Mouse (Mus musculus) adipose tissue, adult 10 weeks (tissue): Measurements from ENCODE around the gene Smc3. TPM values are rescaled to one million over a fixed set of nuclear protein-coding genes. Genes with fewer than 3 reads are reported as not detected.

Experiments used
- polyA plus RNA-seq: library from polyadenylated mRNA; stranded (reverse); fragments of 350-450 nt; fragmentation: Illumina TruSeq; extraction: RNeasy Lipid Tissue Mini Kit (QIAGEN cat#74804); gene quantifications from one replicate; pipeline ENCODE4 v1.2.3, GENCODE M21; 2014; ENCODE audit warnings: low read depth, low replicate concordance

The Smc3 gene
- 24.8 TPM for polyA plus RNA-seq

DNA sequence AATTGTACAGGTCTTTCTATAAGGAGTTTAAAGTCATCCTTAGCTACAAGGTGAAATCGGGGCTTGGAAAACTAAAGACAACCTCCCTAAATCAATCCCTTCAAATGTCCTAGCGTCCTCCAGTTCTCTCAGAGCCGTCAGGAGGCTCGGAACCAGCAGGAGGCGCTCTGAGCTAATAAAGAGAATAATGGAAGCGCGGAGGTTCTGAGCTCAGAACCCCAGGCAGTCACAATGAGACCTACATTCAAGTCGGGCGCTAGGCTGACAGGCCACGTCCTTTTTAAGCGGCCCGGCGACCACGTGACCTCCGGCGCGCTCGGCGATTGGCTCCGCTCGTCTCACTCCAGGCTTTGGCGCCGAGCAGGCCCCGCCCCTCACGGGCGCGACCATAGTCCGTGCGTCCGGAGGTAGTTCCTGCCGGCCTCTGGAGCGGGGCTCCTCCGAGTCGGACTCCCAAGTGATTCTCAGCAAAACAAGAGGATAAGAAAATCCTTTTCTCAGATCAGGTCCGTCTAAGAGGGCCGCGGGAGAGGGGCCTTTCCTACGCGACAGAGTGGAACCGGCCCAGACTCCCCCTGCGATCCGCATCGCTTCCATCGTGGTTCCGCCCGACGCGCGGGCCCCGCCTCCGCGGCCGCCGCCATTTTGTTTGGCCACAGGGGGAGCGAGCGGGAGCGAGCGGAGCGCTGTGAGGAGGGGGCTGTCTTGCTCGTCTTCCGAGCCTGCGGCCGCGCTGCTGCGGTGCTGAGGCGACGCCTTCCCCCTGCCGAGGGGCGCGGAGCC lies at the start of gene Smc3:
TSS of gene Smc3 (plus strand) at position 642 of the 783 bp plus-strand sequence.

DNA sequence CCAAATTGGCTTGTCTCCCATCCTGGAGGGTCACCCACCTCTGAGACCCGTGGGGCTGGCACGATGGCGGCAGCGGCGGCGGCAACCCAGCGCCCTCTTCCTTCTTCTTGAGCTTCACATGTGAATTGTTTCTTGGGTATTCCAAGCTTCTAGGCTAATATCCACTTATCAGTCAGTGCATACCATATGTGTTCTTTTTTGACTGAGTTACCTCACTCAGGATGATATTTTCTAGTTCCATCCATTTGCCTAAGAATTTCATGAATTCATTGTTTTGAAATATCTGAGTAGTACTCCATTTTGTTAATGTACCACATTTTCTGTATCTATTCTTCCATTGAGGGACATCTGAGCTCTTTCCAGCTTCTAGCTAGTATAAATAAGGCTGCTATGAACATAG lies 11.2 kb upstream of the Smc3 start, which contains the start of gene Nutf2-ps1:
TSS of gene Nutf2-ps1 (minus strand) at position 101 of the 400 bp plus-strand sequence.

DNA sequence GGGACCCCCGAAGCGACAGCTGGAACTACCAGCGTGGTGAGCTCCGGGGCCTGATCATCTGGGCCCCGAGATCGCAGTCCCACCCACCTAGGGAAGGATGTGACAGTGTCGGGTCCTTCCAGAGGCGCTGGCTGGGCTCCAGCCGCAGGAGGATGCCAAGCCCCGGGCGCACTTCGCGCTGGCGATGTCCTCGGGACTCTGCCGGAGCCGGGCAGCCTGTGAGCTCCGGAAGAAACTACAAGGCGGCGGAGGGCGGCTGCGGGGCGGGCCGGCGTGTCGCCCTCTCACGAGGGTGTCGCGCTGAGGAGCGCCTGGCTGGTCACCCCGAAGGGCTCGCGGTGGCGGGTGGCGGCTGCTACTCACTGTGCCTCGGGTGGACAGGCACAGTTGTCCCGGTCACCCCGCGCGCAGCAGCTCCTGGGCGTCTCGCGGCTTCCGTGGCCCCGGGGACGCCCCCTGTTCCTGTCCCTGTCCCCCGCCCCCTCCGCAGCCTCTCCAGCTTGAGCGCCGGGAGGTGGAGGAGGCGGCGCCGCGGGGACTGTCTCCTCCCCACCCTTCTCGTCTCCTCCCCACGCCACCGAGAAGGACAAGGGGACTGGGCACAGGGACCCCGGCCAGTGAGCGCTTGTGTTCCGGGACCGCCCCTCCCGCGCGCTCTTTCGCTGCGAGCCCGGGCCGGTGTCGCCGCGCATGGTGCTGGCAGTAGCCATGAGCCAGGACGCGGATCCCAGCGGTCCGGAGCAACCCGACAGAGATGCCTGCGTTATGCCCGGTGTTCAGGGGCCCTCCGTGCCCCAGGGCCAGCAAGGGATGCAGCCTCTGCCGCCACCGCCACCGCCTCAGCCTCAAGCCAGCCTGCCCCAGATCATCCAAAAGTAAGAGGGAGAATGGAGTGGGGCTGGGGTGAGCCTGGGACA lies 76.8 kb downstream of the Smc3 start, which contains the start of gene Rbm20:
TSS of gene Rbm20 (plus strand) at position 589 of the 917 bp plus-strand sequence.

Other genes starting within 250 kb of the Smc3 start
- gene Gm10197, start 228.6 kb upstream of the Smc3 start, polyA plus RNA-seq, result not detected
- 32.8 TPM for gene Smndc1, start 209.8 kb upstream of the Smc3 start, polyA plus RNA-seq
- gene Dusp5, start 71.3 kb upstream of the Smc3 start, polyA plus RNA-seq, result 17.8 TPM
- 14.1 TPM for gene Nutf2-ps1, start 11.3 kb upstream of the Smc3 start, polyA plus RNA-seq
- gene Rbm20, start 76.9 kb downstream of the Smc3 start, polyA plus RNA-seq, result 2.2 TPM